Mouse (Mus musculus): ENCODE results near the gene Pde1c. TPM values are rescaled to one million over a fixed set of nuclear protein-coding genes. Genes with fewer than 3 reads are reported as not detected.

The Pde1c gene
- polyA plus RNA-seq, 1 experiment from 2014 or later = 0.26 TPM

DNA sequence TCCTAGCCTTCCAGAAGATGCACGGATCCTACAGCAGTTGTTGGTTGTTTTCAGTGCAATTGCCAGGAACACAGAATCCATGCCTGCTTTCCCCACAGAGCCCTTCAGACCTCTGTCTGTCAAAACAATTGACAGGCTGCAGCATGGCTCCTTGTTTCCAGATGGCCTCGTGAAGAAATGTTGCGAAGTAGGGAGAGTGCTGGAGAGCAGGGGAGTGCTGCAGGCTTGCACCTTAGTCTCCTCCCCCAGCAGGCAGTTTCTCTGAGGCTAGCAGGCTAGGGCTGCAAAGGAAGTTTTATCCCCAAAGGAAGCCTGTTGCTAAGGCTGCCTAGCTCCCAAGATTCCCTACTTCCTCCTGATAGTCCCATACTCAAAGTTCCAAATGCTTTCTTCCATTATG is 246.1 kb downstream of the Pde1c start:
- H3K9ac ChIP-seq (replicated peaks; ENCODE audit: low read depth) = no peak overlapping the region
- ATAC-seq = no peak

DNA sequence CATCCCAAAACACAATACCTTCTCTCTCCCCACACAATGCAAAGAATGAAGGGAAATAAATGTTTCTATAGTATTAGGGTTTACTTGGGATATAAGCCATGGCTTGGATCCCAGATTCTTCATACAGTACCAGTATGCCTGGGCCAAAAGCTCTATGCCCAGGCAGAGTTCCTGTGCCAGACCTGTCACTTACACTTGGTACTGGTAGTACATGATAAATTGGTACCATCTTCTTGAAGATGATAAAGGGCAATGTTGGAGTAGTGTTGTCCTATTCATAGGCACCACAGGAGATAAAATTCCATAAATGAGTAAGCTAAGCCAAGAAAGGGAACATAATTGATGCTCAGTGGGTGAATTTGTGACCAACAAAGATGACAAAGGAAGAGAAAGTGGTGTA is 258.6 kb downstream of the Pde1c start:
- H3K27ac ChIP-seq (ENCODE audit: low read length) = no peak overlapping the region
- H3K4me1 ChIP-seq (ENCODE audit: insufficient read depth, low read depth, low read length) = no peaks in the 10 kb centered on the region
- no peak for TF ChIP-seq CTCF (IDR thresholded peaks at IDR 0.05)
- ATAC-seq (no peak), DNase-seq (ENCODE audit: low spot score) (no peak)
- no peak overlapping the region for H3K4me2 ChIP-seq (replicated peaks; ENCODE audit: low read depth, low read length)
- H3K27me3 ChIP-seq (replicated peaks; ENCODE audit: insufficient read depth, low read length) = no peaks in the 10 kb centered on the region
- no peak overlapping the region for H3K4me3 ChIP-seq (ENCODE audit: low read depth, low read length)
- H3K36me3 ChIP-seq (ENCODE audit: insufficient read depth, low read length) = no peaks in the 10 kb centered on the region
- H3K9ac ChIP-seq (replicated peaks; ENCODE audit: low read depth) = no peak overlapping the region
- no peaks in the 10 kb centered on the region for H3K9me3 ChIP-seq (ENCODE audit: low read length)

More for the DNA sequence above, 246.1 kb downstream of the Pde1c start:
- no peak overlapping the region for H3K27ac ChIP-seq (ENCODE audit: low read length)
- H3K9me3 ChIP-seq (ENCODE audit: low read length) = no peaks in the 10 kb centered on the region
- H3K36me3 ChIP-seq (ENCODE audit: insufficient read depth, low read length) = no peaks in the 10 kb centered on the region
- no peak for DNase-seq (ENCODE audit: low spot score)
- no peaks in the 10 kb centered on the region for H3K27me3 ChIP-seq (replicated peaks; ENCODE audit: insufficient read depth, low read length)
- no peaks in the 10 kb centered on the region for H3K4me1 ChIP-seq (ENCODE audit: insufficient read depth, low read depth, low read length)
- TF ChIP-seq CTCF (IDR thresholded peaks at IDR 0.05) = no peak
- TF ChIP-seq EP300 (IDR thresholded peaks at IDR 0.05) = no peak
- no peak overlapping the region for H3K4me2 ChIP-seq (replicated peaks; ENCODE audit: low read depth, low read length)
- H3K4me3 ChIP-seq (ENCODE audit: low read depth, low read length) = no peak overlapping the region
- 10% methylated on average over 3 of the region's 3 CpGs for whole genome bisulfite sequencing

- ATAC-seq (no peak), DNase-seq (ENCODE audit: low spot score) (no peak)
- no peak overlapping the region for H3K4me2 ChIP-seq (replicated peaks; ENCODE audit: low read depth, low read length)
- WGBS = 77% methylated on average over 2 of the region's 2 CpGs
- H3K9me3 ChIP-seq (ENCODE audit: low read length) = no peaks in the 10 kb centered on the region
- TF ChIP-seq CTCF (IDR thresholded peaks at IDR 0.05) (no peak), EP300 (IDR thresholded peaks at IDR 0.05) (no peak)
- no peak overlapping the region for H3K9ac ChIP-seq (replicated peaks; ENCODE audit: low read depth)
- H3K4me1 ChIP-seq (ENCODE audit: insufficient read depth, low read depth, low read length) = no peaks in the 10 kb centered on the region
- no peaks in the 10 kb centered on the region for H3K27me3 ChIP-seq (replicated peaks; ENCODE audit: insufficient read depth, low read length)
- no peak overlapping the region for H3K27ac ChIP-seq (ENCODE audit: low read length)
- no peak overlapping the region for H3K4me3 ChIP-seq (ENCODE audit: low read depth, low read length)
- H3K36me3 ChIP-seq (ENCODE audit: insufficient read depth, low read length) = no peaks in the 10 kb centered on the region
Observed at GRCm38 (mm10) chr6:56306066-56306465, 262.8 kb downstream of the Pde1c start.

- no peak for TF ChIP-seq CTCF (IDR thresholded peaks at IDR 0.05)
- TF ChIP-seq EP300 (IDR thresholded peaks at IDR 0.05) = no peak
- H3K4me1 ChIP-seq (ENCODE audit: insufficient read depth, low read depth, low read length) = no peaks in the 10 kb centered on the region
- H3K36me3 ChIP-seq (ENCODE audit: insufficient read depth, low read length) = no peaks in the 10 kb centered on the region
- no peak overlapping the region for H3K27ac ChIP-seq (ENCODE audit: low read length)
- no peak overlapping the region for H3K9ac ChIP-seq (replicated peaks; ENCODE audit: low read depth)
- ATAC-seq (no peak), DNase-seq (ENCODE audit: low spot score) (no peak)
- H3K4me3 ChIP-seq (ENCODE audit: low read depth, low read length) = no peak overlapping the region
- H3K9me3 ChIP-seq (ENCODE audit: low read length) = no peaks in the 10 kb centered on the region
- H3K27me3 ChIP-seq (replicated peaks; ENCODE audit: insufficient read depth, low read length) = no peaks in the 10 kb centered on the region
- WGBS = 43% methylated on average over 1 of the region's 1 CpGs
- no peak overlapping the region for H3K4me2 ChIP-seq (replicated peaks; ENCODE audit: low read depth, low read length)
Observed at GRCm38 (mm10) chr6:56292176-56292575, 276.7 kb downstream of the Pde1c start.

- Histone ChIP-seq H3K27me3 (replicated peaks; ENCODE audit: insufficient read depth, low read length) (no peaks in the 10 kb centered on the region), H3K4me2 (replicated peaks; ENCODE audit: low read depth, low read length) (no peak overlapping the region), H3K4me1 (ENCODE audit: insufficient read depth, low read depth, low read length) (no peaks in the 10 kb centered on the region), H3K9me3 (ENCODE audit: low read length) (no peaks in the 10 kb centered on the region), H3K9ac (replicated peaks; ENCODE audit: low read depth) (no peak overlapping the region), H3K36me3 (ENCODE audit: insufficient read depth, low read length) (no peaks in the 10 kb centered on the region), H3K27ac (ENCODE audit: low read length) (no peak overlapping the region), H3K4me3 (ENCODE audit: low read depth, low read length) (no peak overlapping the region)
- 58% methylated on average over 2 of the region's 2 CpGs for WGBS
- DNase-seq (ENCODE audit: low spot score) (no peak), ATAC-seq (no peak)
- TF ChIP-seq CTCF (IDR thresholded peaks at IDR 0.05) (no peak), EP300 (IDR thresholded peaks at IDR 0.05) (no peak)
Observed at GRCm38 (mm10) chr6:56289307-56289706, 279.6 kb downstream of the Pde1c start.

- Histone ChIP-seq H3K4me1 (ENCODE audit: insufficient read depth, low read depth, low read length) (no peaks in the 10 kb centered on the region), H3K9me3 (ENCODE audit: low read length) (no peaks in the 10 kb centered on the region), H3K9ac (replicated peaks; ENCODE audit: low read depth) (no peak overlapping the region), H3K27ac (ENCODE audit: low read length) (no peak overlapping the region), H3K4me3 (ENCODE audit: low read depth, low read length) (no peak overlapping the region), H3K36me3 (ENCODE audit: insufficient read depth, low read length) (no peaks in the 10 kb centered on the region), H3K27me3 (replicated peaks; ENCODE audit: insufficient read depth, low read length) (no peaks in the 10 kb centered on the region), H3K4me2 (replicated peaks; ENCODE audit: low read depth, low read length) (no peak overlapping the region)
- DNase-seq (ENCODE audit: low spot score) = no peak
- no peak for TF ChIP-seq EP300 (IDR thresholded peaks at IDR 0.05)
- TF ChIP-seq CTCF (IDR thresholded peaks at IDR 0.05) = no peak
- 79% methylated on average over 4 of the region's 4 CpGs for WGBS
- no peak for ATAC-seq
Observed at GRCm38 (mm10) chr6:56284821-56285220, 284.1 kb downstream of the Pde1c start.

DNA sequence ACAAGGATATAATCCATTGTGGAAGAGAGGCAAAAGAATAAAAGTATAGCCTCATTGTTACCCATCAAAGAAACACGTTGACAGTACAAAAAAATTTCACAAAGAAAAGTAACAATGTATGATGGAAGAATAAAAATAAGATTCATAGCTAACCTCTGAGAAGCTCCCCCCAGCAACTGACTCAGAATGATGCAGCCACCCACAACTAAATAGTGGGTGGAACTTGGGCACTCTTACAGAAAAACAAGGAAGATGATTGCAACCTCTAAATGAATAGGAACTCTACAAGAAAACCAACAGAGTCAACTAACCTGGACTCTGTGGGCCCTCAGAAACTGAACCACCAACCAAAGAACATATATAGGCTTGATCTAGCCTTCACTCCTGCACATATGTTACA is 293.4 kb downstream of the Pde1c start:
- WGBS = 64% methylated on average over 1 of the region's 1 CpGs
- Histone ChIP-seq H3K4me1 (ENCODE audit: insufficient read depth, low read depth, low read length) (no peaks in the 10 kb centered on the region), H3K27me3 (replicated peaks; ENCODE audit: insufficient read depth, low read length) (no peaks in the 10 kb centered on the region), H3K9ac (replicated peaks; ENCODE audit: low read depth) (no peak overlapping the region), H3K4me2 (replicated peaks; ENCODE audit: low read depth, low read length) (no peak overlapping the region), H3K27ac (ENCODE audit: low read length) (no peak overlapping the region), H3K4me3 (ENCODE audit: low read depth, low read length) (no peak overlapping the region), H3K9me3 (ENCODE audit: low read length) (no peaks in the 10 kb centered on the region), H3K36me3 (ENCODE audit: insufficient read depth, low read length) (no peaks in the 10 kb centered on the region)
- DNase-seq (ENCODE audit: low spot score) (no peak), ATAC-seq (no peak)
- TF ChIP-seq EP300 (IDR thresholded peaks at IDR 0.05) (no peak), CTCF (IDR thresholded peaks at IDR 0.05) (no peak)

Measured in lung, postnatal 0 days (tissue).